Mouse (Mus musculus) stomach, postnatal 0 days (tissue): Measurements from ENCODE around the gene Snap47. TPM values are rescaled to one million over a fixed set of nuclear protein-coding genes. Genes with fewer than 3 reads are reported as not detected.

Source experiments
- ATAC-seq: fragments of 200-750 bp; cut with Nextera tagmentation; 2 replicates; pipeline ENCODE4 v1.8.0; 2017; ENCODE audit not compliant: low FRiP score, low TSS enrichment
- DNase-seq: peaks from one replicate; pipeline ENCODE4 v3.0.0-alpha.2; 2016; ENCODE audit warnings: low spot score
- H3K27ac ChIP-seq: fragments of 300-500 bp; sonication (generic); replicated peaks from 2 replicates; pipeline ENCODE4 v1.5.1; 2014; ENCODE audit warnings: mild to moderate bottlenecking, control low read depth
- H3K27me3 ChIP-seq: fragments of 300-500 bp; sonication (generic); 2 replicates; pipeline ENCODE4 v1.6.1; 2014; ENCODE audit warnings: low read length; ENCODE audit not compliant: control insufficient read depth, insufficient read depth
- H3K36me3 ChIP-seq: fragments of 300-500 bp; sonication (generic); 2 replicates; pipeline ENCODE4 v1.6.1; 2014; ENCODE audit warnings: low read length, mixed read lengths; ENCODE audit not compliant: control insufficient read depth, insufficient read depth
- H3K4me1 ChIP-seq: fragments of 300-500 bp; sonication (generic); replicated peaks from 2 replicates; pipeline ENCODE4 v1.6.1; 2014; ENCODE audit warnings: antibody characterized with exemption; ENCODE audit not compliant: control insufficient read depth, insufficient read depth
- H3K4me2 ChIP-seq: fragments of 300-500 bp; sonication (generic); replicated peaks from 2 replicates; pipeline ENCODE4 v1.6.1; 2014; ENCODE audit warnings: low read depth, mild to moderate bottlenecking, control low read depth, moderate library complexity
- H3K4me3 ChIP-seq: fragments of 300-500 bp; sonication (generic); 2 replicates; pipeline ENCODE4 v1.5.1; 2014; ENCODE audit warnings: low read depth, low read length, control low read depth
- H3K9ac ChIP-seq: fragments of 300-500 bp; sonication (generic); 2 replicates; pipeline ENCODE4 v1.6.1; 2014; ENCODE audit warnings: mild to moderate bottlenecking, low read length, control low read depth, mixed read lengths
- H3K9me3 ChIP-seq: fragments of 300-500 bp; sonication (generic); 2 replicates; pipeline ENCODE4 v1.6.1; 2016; ENCODE audit warnings: low read length; ENCODE audit not compliant: control insufficient read depth
- CTCF ChIP-seq: IDR thresholded peaks from 2 replicates; pipeline ENCODE4 v1.5.1; 2016; ENCODE audit warnings: antibody characterized with exemption, low read depth, mild to moderate bottlenecking, moderate library complexity
- EP300 ChIP-seq: optimal IDR thresholded peaks from 2 replicates; pipeline ENCODE3; 2016; ENCODE audit warnings: antibody characterized with exemption
- WGBS: fragments of 180-500 bp; shearing (Covaris S2); extraction: QIAGEN DNeasy Blood & Tissue Kit; methylation state at CpG from one replicate; pipeline ENCODE4 v1.1.7; 2014; 5-methylcytosine and 5-hydroxymethylcytosine counted together
- polyA plus RNA-seq: library from polyadenylated mRNA; unstranded; fragments of >200 nt; fragmentation: Nextera tagmentation; extraction: Ambion mirVana; gene quantifications from 2 replicates; pipeline ENCODE4 v1.2.1, GENCODE M21; 2015

Gene Snap47
- polyA plus RNA-seq, 1 experiment from 2014 or later, result 50.6 TPM

DNA sequence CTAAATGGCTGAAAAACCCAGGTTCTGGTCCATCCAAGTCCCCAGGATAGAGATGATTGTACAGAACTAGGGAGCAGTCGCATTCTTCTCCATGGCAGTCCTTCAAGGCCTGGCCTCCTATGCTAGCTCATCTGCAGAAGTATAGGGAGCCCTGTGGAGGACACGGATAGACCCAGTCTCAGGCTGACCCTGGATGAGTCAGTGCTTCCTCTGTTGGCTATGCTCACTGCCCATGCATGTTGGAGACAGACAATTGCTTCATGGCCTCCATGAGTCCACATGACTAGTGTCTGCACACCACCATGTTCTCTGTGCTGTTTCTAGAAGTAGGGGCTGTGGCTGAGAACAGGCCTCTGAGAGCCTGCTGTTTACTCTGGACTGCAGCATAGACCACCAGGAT lies 5.4 kb upstream of the Snap47 start:
- 83% methylated on average over 2 of the region's 2 CpGs for WGBS

GRCm38 (mm10) chr11:59450230-59450771 lies 685 bp downstream of the Snap47 start:
- peak overlapping the region; percentile 89 for H3K9ac ChIP-seq
- DNase-seq (no peak), ATAC-seq (peak; percentile 64)
- peak overlapping the region; percentile 87 for H3K4me2 ChIP-seq
- H3K4me1 ChIP-seq, result peaks cover 5% of the 10 kb centered on the region; the same call in 1 of the 2 replicates
- H3K27ac ChIP-seq, result peak overlapping the region; percentile 90
- H3K4me3 ChIP-seq, result peak overlapping the region; percentile 85
- H3K9me3 ChIP-seq, result no peaks in the 10 kb centered on the region
- peak; percentile 56 for TF ChIP-seq CTCF
- TF ChIP-seq EP300, result no peak
- peaks cover 5% of the 10 kb centered on the region for H3K36me3 ChIP-seq
- no peaks in the 10 kb centered on the region for H3K27me3 ChIP-seq
- WGBS, result under 1% methylated on average over 38 of the region's 38 CpGs

More for the DNA sequence above, 5.4 kb upstream of the Snap47 start:
- peak; percentile 9 for DNase-seq
- H3K36me3 ChIP-seq, result peaks cover 11% of the 10 kb centered on the region
- no peak overlapping the region for H3K4me3 ChIP-seq
- ATAC-seq, result no peak
- no peak overlapping the region for H3K9ac ChIP-seq
- H3K4me1 ChIP-seq, result no peaks in the 10 kb centered on the region
- no peaks in the 10 kb centered on the region for H3K27me3 ChIP-seq
- H3K9me3 ChIP-seq, result no peaks in the 10 kb centered on the region
- TF ChIP-seq EP300 (no peak), CTCF (no peak)
- H3K4me2 ChIP-seq, result no peak overlapping the region
- no peak overlapping the region for H3K27ac ChIP-seq

- TF ChIP-seq EP300 (no peak), CTCF (no peak)
- no peaks in the 10 kb centered on the region for H3K9me3 ChIP-seq
- peak; percentile 95 for ATAC-seq
- H3K27ac ChIP-seq, result peak within 1 kb of the TSS; percentile 90
- WGBS, result under 1% methylated on average over 40 of the region's 40 CpGs
- H3K9ac ChIP-seq, result peak within 1 kb of the TSS; percentile 89
- DNase-seq, result peak; percentile 93
- no peaks in the 10 kb centered on the region for H3K27me3 ChIP-seq
- H3K4me3 ChIP-seq, result peak within 1 kb of the TSS; percentile 85
- H3K4me1 ChIP-seq, result peaks cover 5% of the 10 kb centered on the region; the same call in 1 of the 2 replicates
- peak within 1 kb of the TSS; percentile 87 for H3K4me2 ChIP-seq
- 0 out of 2 replicates have a peak, but pooled peaks cover 2% of the 10 kb centered on the region for H3K36me3 ChIP-seq
These were observed 1.2 kb downstream of the Snap47 start, which contains the start of gene Jmjd4 for GRCm38 (mm10) chr11:59449741-59450229. Gene Jmjd4, plus strand, starts transcription at chr11:59450045.

DNA sequence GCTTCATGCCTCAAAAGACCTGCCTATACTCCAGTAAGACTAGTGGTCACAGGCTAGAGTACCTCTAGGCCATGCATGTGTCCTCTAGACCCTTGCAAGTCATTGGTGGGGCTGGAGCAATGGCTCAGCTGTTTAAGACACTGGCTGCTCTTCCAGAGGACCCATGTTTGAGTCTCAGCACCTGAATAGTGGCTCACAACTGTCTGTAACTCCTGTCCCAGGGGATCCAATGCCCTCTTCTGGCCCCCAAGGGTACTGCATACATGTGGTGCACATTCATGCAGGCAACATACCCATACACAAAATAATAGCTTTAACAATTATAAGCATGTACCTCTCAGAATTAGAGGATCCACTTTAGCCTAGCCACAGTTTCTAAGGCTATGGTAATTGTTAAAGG lies 7.9 kb downstream of the Snap47 start:
- H3K4me2 ChIP-seq, result no peak overlapping the region
- H3K27me3 ChIP-seq, result no peaks in the 10 kb centered on the region
- H3K4me1 ChIP-seq, result no peaks in the 10 kb centered on the region
- DNase-seq (no peak), ATAC-seq (no peak)
- no peak overlapping the region for H3K27ac ChIP-seq
- TF ChIP-seq EP300 (no peak), CTCF (peak; percentile 22; the same call in 1 of the 2 replicates)
- H3K4me3 ChIP-seq, result no peak overlapping the region
- no peak overlapping the region for H3K9ac ChIP-seq
- H3K9me3 ChIP-seq, result no peaks in the 10 kb centered on the region
- H3K36me3 ChIP-seq, result no peaks in the 10 kb centered on the region

GRCm38 (mm10) chr11:59437954-59438353 lies 13.0 kb downstream of the Snap47 start:
- no peaks in the 10 kb centered on the region; the same call in 1 of the 2 replicates for H3K36me3 ChIP-seq
- no peak overlapping the region for H3K4me3 ChIP-seq
- 89% methylated on average over 12 of the region's 12 CpGs for WGBS
- TF ChIP-seq CTCF, result no peak
- no peak for TF ChIP-seq EP300
- no peaks in the 10 kb centered on the region for H3K9me3 ChIP-seq
- H3K27me3 ChIP-seq, result no peaks in the 10 kb centered on the region
- no peak overlapping the region for H3K9ac ChIP-seq
- no peak overlapping the region for H3K4me2 ChIP-seq
- H3K27ac ChIP-seq, result no peak overlapping the region
- no peak for DNase-seq
- no peaks in the 10 kb centered on the region for H3K4me1 ChIP-seq
- ATAC-seq, result no peak

GRCm38 (mm10) chr11:59432261-59432660 lies 18.7 kb downstream of the Snap47 start:
- Histone ChIP-seq H3K4me2 (no peak overlapping the region), H3K27me3 (no peaks in the 10 kb centered on the region), H3K4me3 (no peak overlapping the region), H3K9me3 (no peaks in the 10 kb centered on the region), H3K4me1 (no peaks in the 10 kb centered on the region; the same call in 1 of the 2 replicates), H3K36me3 (peaks cover 6% of the 10 kb centered on the region), H3K9ac (no peak overlapping the region), H3K27ac (peak overlapping the region; percentile 61)
- TF ChIP-seq EP300 (no peak), CTCF (no peak)
- no peak for DNase-seq
- 23% methylated on average over 3 of the region's 3 CpGs for WGBS
- ATAC-seq, result peak; percentile 35; the same call in 1 of the 2 replicates
